Mouse (Mus musculus) midbrain, embryonic 15.5 days (tissue): ENCODE measurements around the gene Pcp4l1. TPM values are rescaled to one million over a fixed set of nuclear protein-coding genes. Genes with fewer than 3 reads are reported as not detected.
A peak's percentile ranks its signal among the peaks of the same experiment; 100 is the strongest.

Experiments used
- ATAC-seq: fragments of 200-750 bp; cut with Nextera tagmentation; replicated peaks from 2 replicates; pipeline ENCODE4 v1.8.0; 2017; ENCODE audit warnings: moderate TSS enrichment
- H3K27ac ChIP-seq: fragments of 300-500 bp; sonication (generic); 2 replicates; pipeline ENCODE4 v1.5.1; 2015; ENCODE audit warnings: mild to moderate bottlenecking, inconsistent platforms
- H3K27me3 ChIP-seq: fragments of 300-500 bp; sonication (generic); replicated peaks from 2 replicates; pipeline ENCODE4 v1.6.1; 2015; ENCODE audit warnings: inconsistent platforms
- H3K36me3 ChIP-seq: fragments of 300-500 bp; sonication (generic); replicated peaks from 2 replicates; pipeline ENCODE4 v1.6.1; 2015; ENCODE audit warnings: inconsistent platforms
- H3K4me1 ChIP-seq: fragments of 300-500 bp; sonication (generic); 2 replicates; pipeline ENCODE4 v1.6.1; 2015; ENCODE audit warnings: inconsistent platforms
- H3K4me2 ChIP-seq: fragments of 300-500 bp; sonication (generic); 2 replicates; pipeline ENCODE4 v1.6.1; 2015; ENCODE audit warnings: inconsistent platforms, mild to moderate bottlenecking, moderate library complexity
- H3K4me3 ChIP-seq: fragments of 300-500 bp; sonication (generic); 2 replicates; pipeline ENCODE4 v1.5.1; 2015; ENCODE audit warnings: mild to moderate bottlenecking, inconsistent platforms
- H3K9ac ChIP-seq: fragments of 300-500 bp; sonication (generic); 2 replicates; pipeline ENCODE4 v1.6.1; 2015; ENCODE audit warnings: mild to moderate bottlenecking, inconsistent platforms
- H3K9me3 ChIP-seq: fragments of 300-500 bp; sonication (generic); 2 replicates; pipeline ENCODE4 v1.6.1; 2016; ENCODE audit warnings: inconsistent platforms
- WGBS: fragments of 180-500 bp; shearing (Covaris S2); methylation state at CpG from one replicate; pipeline ENCODE4 v1.1.7; 2015; ENCODE audit warnings: mixed read lengths; 5-methylcytosine and 5-hydroxymethylcytosine counted together
- polyA plus RNA-seq: library from polyadenylated mRNA; unstranded; fragments of >200 nt; fragmentation: Nextera tagmentation; extraction: Ambion mirVana; gene quantifications from 2 replicates; pipeline ENCODE4 v1.2.1, GENCODE M21; 2015

Gene Pcp4l1
- polyA plus RNA-seq, 1 experiment from 2014 or later = 17.9 TPM

- Histone ChIP-seq H3K27me3 (no peaks in the 10 kb centered on the region), H3K4me1 (peaks cover 9% of the 10 kb centered on the region), H3K9me3 (no peaks in the 10 kb centered on the region), H3K27ac (no peak overlapping the region), H3K4me2 (no peak overlapping the region), H3K4me3 (no peak overlapping the region), H3K36me3 (peaks cover 5% of the 10 kb centered on the region; the same call in 1 of the 2 replicates), H3K9ac (no peak overlapping the region)
- ATAC-seq = no peak
- WGBS = 90% methylated on average over 18 of the region's 18 CpGs
Observed at GRCm38 (mm10) chr1:171216241-171216955, 20.3 kb upstream of the Pcp4l1 start.

GRCm38 (mm10) chr1:171213801-171214496, 17.9 kb upstream of the Pcp4l1 start, which contains the start of gene Nr1i3:
Nr1i3 (plus strand) TSS chr1:171213970.
- Histone ChIP-seq H3K36me3 (0 out of 2 replicates have a peak, but pooled peaks cover 2% of the 10 kb centered on the region), H3K9me3 (no peaks in the 10 kb centered on the region), H3K9ac (no peak within 1 kb of the TSS), H3K4me1 (no peaks in the 10 kb centered on the region), H3K4me2 (no peak within 1 kb of the TSS), H3K27me3 (no peaks in the 10 kb centered on the region), H3K27ac (no peak within 1 kb of the TSS), H3K4me3 (no peak within 1 kb of the TSS)
- 68% methylated on average over 10 of the region's 10 CpGs for WGBS
- no peak for ATAC-seq

GRCm38 (mm10) chr1:171212854-171213253, 16.8 kb upstream of the Pcp4l1 start:
- 47% methylated on average over 3 of the region's 3 CpGs for WGBS
- no peak for ATAC-seq

GRCm38 (mm10) chr1:171209409-171209808, 13.3 kb upstream of the Pcp4l1 start:
- 16% methylated on average over 4 of the region's 4 CpGs for WGBS
- Histone ChIP-seq H3K4me2 (no peak overlapping the region), H3K27me3 (no peaks in the 10 kb centered on the region), H3K4me1 (no peaks in the 10 kb centered on the region), H3K9me3 (no peaks in the 10 kb centered on the region), H3K9ac (no peak overlapping the region), H3K4me3 (no peak overlapping the region), H3K36me3 (no peaks in the 10 kb centered on the region), H3K27ac (no peak overlapping the region)
- ATAC-seq = no peak

More at GRCm38 (mm10) chr1:171212854-171213253, 16.8 kb upstream of the Pcp4l1 start:
- Histone ChIP-seq H3K9ac (no peak overlapping the region), H3K27me3 (no peaks in the 10 kb centered on the region), H3K27ac (no peak overlapping the region), H3K36me3 (no peaks in the 10 kb centered on the region), H3K4me2 (no peak overlapping the region), H3K4me1 (no peaks in the 10 kb centered on the region), H3K4me3 (no peak overlapping the region), H3K9me3 (no peaks in the 10 kb centered on the region)

GRCm38 (mm10) chr1:171205704-171206493, 9.8 kb upstream of the Pcp4l1 start:
- Histone ChIP-seq H3K4me3 (no peak overlapping the region), H3K4me1 (no peaks in the 10 kb centered on the region), H3K27ac (no peak overlapping the region), H3K27me3 (no peaks in the 10 kb centered on the region), H3K36me3 (no peaks in the 10 kb centered on the region), H3K9me3 (no peaks in the 10 kb centered on the region), H3K4me2 (no peak overlapping the region), H3K9ac (no peak overlapping the region)
- ATAC-seq = no peak
- 60% methylated on average over 6 of the region's 6 CpGs for whole genome bisulfite sequencing

- no peak for ATAC-seq
- Histone ChIP-seq H3K27ac (no peak overlapping the region), H3K9ac (no peak overlapping the region), H3K9me3 (no peaks in the 10 kb centered on the region), H3K27me3 (no peaks in the 10 kb centered on the region), H3K4me1 (no peaks in the 10 kb centered on the region), H3K4me3 (no peak overlapping the region), H3K36me3 (no peaks in the 10 kb centered on the region), H3K4me2 (no peak overlapping the region)
- WGBS = 62% methylated on average over 7 of the region's 7 CpGs
Observed at GRCm38 (mm10) chr1:171204249-171204644, 8.2 kb upstream of the Pcp4l1 start.

GRCm38 (mm10) chr1:171203471-171204248, 7.6 kb upstream of the Pcp4l1 start:
- H3K36me3 ChIP-seq = no peaks in the 10 kb centered on the region
- H3K4me2 ChIP-seq = no peak overlapping the region
- H3K9ac ChIP-seq = no peak overlapping the region
- no peak for ATAC-seq
- H3K27me3 ChIP-seq = no peaks in the 10 kb centered on the region
- WGBS = 52% methylated on average over 10 of the region's 11 CpGs
- no peak overlapping the region for H3K4me3 ChIP-seq
- no peak overlapping the region for H3K27ac ChIP-seq
- no peaks in the 10 kb centered on the region for H3K4me1 ChIP-seq
- no peaks in the 10 kb centered on the region for H3K9me3 ChIP-seq

GRCm38 (mm10) chr1:171200769-171201168, 4.7 kb upstream of the Pcp4l1 start:
- H3K36me3 ChIP-seq = no peaks in the 10 kb centered on the region
- H3K4me1 ChIP-seq = peaks cover 5% of the 10 kb centered on the region
- H3K4me3 ChIP-seq = no peak overlapping the region
- no peaks in the 10 kb centered on the region for H3K27me3 ChIP-seq
- H3K27ac ChIP-seq = no peak overlapping the region
- 100% methylated on average over 1 of the region's 1 CpGs for WGBS
- H3K4me2 ChIP-seq = no peak overlapping the region
- ATAC-seq = no peak
- H3K9me3 ChIP-seq = no peaks in the 10 kb centered on the region
- no peak overlapping the region for H3K9ac ChIP-seq

- no peak overlapping the region for H3K4me2 ChIP-seq
- 50% methylated on average over 1 of the region's 1 CpGs for WGBS
- no peak overlapping the region for H3K27ac ChIP-seq
- peaks cover 16% of the 10 kb centered on the region for H3K4me1 ChIP-seq
- H3K36me3 ChIP-seq = no peaks in the 10 kb centered on the region
- H3K4me3 ChIP-seq = no peak overlapping the region
- peaks cover 5% of the 10 kb centered on the region; the same call in 1 of the 2 replicates for H3K27me3 ChIP-seq
- no peak overlapping the region for H3K9ac ChIP-seq
- no peaks in the 10 kb centered on the region for H3K9me3 ChIP-seq
- ATAC-seq = no peak
Observed at GRCm38 (mm10) chr1:171199532-171199931, 3.5 kb upstream of the Pcp4l1 start.

- Histone ChIP-seq H3K9ac (peak overlapping the region; percentile 36), H3K4me2 (peak overlapping the region; percentile 86), H3K27ac (no peak overlapping the region), H3K27me3 (peaks cover 10% of the 10 kb centered on the region), H3K4me3 (peak overlapping the region; percentile 49), H3K4me1 (peaks cover 36% of the 10 kb centered on the region), H3K9me3 (no peaks in the 10 kb centered on the region), H3K36me3 (no peaks in the 10 kb centered on the region)
- peak; percentile 32 for ATAC-seq
- WGBS = 4% methylated on average over 20 of the region's 20 CpGs
Observed at GRCm38 (mm10) chr1:171195046-171195822, 834 bp downstream of the Pcp4l1 start.
